Mouse (Mus musculus): ENCODE results near the gene Map1lc3b.
"Not testable (repeated sequence)": the region's sequence is repeated elsewhere in the genome, so short reads cannot be mapped to it uniquely, and the experiment has no call there.

The Map1lc3b gene

GRCm38 (mm10) chr8:121573275-121573674 lies 16.9 kb upstream of the Map1lc3b start:
- DNase-seq (ENCODE audit: low spot score) = no peak

GRCm38 (mm10) chr8:121575661-121576060 lies 14.5 kb upstream of the Map1lc3b start:
- no peak for DNase-seq (ENCODE audit: low spot score)

GRCm38 (mm10) chr8:121577751-121578675 lies 12.1 kb upstream of the Map1lc3b start:
- peak; percentile 46 for DNase-seq (ENCODE audit: low spot score)

GRCm38 (mm10) chr8:121578676-121579451 lies 11.3 kb upstream of the Map1lc3b start, which contains the start of gene Fbxo31:
Gene Fbxo31 (minus strand): TSS chr8:121578806.
- peak; percentile 97 for DNase-seq (ENCODE audit: low spot score)

- no peak for DNase-seq (ENCODE audit: low spot score)
These were observed 9.7 kb upstream of the Map1lc3b start for GRCm38 (mm10) chr8:121580465-121580864.

GRCm38 (mm10) chr8:121583653-121584052 lies 6.5 kb upstream of the Map1lc3b start:
- no peak for DNase-seq (ENCODE audit: low spot score)

- no peak for DNase-seq (ENCODE audit: low spot score)
These were observed 5.4 kb upstream of the Map1lc3b start for GRCm38 (mm10) chr8:121584730-121585129.

GRCm38 (mm10) chr8:121585159-121585825 lies 4.9 kb upstream of the Map1lc3b start:
- DNase-seq (ENCODE audit: low spot score) = peak; percentile 98

- DNase-seq (ENCODE audit: low spot score) = no peak
These were observed 1.4 kb upstream of the Map1lc3b start for GRCm38 (mm10) chr8:121588750-121589149.

GRCm38 (mm10) chr8:121589205-121589726 lies 895 bp upstream of the Map1lc3b start:
- DNase-seq (ENCODE audit: low spot score) = no peak

GRCm38 (mm10) chr8:121591178-121592066 lies 1.3 kb downstream of the Map1lc3b start:
- peak; percentile 64 for DNase-seq (ENCODE audit: low spot score)

- no peak for DNase-seq (ENCODE audit: low spot score)
These were observed 3.1 kb downstream of the Map1lc3b start for GRCm38 (mm10) chr8:121593293-121593692.

GRCm38 (mm10) chr8:121593983-121594382 lies 3.8 kb downstream of the Map1lc3b start:
- DNase-seq (ENCODE audit: low spot score) = no peak

GRCm38 (mm10) chr8:121597492-121597891 lies 7.3 kb downstream of the Map1lc3b start:
- DNase-seq (ENCODE audit: low spot score) = not testable (repeated sequence)

GRCm38 (mm10) chr8:121598190-121598589 lies 8.0 kb downstream of the Map1lc3b start:
- no peak for DNase-seq (ENCODE audit: low spot score)

GRCm38 (mm10) chr8:121598892-121599291 lies 8.7 kb downstream of the Map1lc3b start:
- DNase-seq (ENCODE audit: low spot score) = peak; percentile 80

- no peak for DNase-seq (ENCODE audit: low spot score)
These were observed 9.7 kb downstream of the Map1lc3b start for GRCm38 (mm10) chr8:121599842-121600241.

GRCm38 (mm10) chr8:121602411-121602810 lies 12.2 kb downstream of the Map1lc3b start:
- no peak for DNase-seq (ENCODE audit: low spot score)

- DNase-seq (ENCODE audit: low spot score) = peak; percentile 84
These were observed 12.7 kb downstream of the Map1lc3b start for GRCm38 (mm10) chr8:121602860-121603259.

- no peak for DNase-seq (ENCODE audit: low spot score)
These were observed 13.6 kb downstream of the Map1lc3b start for GRCm38 (mm10) chr8:121603801-121604200.

- peak; percentile 34 for DNase-seq (ENCODE audit: low spot score)
These were observed 17.5 kb downstream of the Map1lc3b start for GRCm38 (mm10) chr8:121607661-121608060.

Data from embryo, embryonic 10.5 days (tissue).